Mouse (Mus musculus): ENCODE measurements around the gene Acbd6.
A peak's percentile ranks its signal among the peaks of the same experiment; 100 is the strongest.

Gene Acbd6

DNA sequence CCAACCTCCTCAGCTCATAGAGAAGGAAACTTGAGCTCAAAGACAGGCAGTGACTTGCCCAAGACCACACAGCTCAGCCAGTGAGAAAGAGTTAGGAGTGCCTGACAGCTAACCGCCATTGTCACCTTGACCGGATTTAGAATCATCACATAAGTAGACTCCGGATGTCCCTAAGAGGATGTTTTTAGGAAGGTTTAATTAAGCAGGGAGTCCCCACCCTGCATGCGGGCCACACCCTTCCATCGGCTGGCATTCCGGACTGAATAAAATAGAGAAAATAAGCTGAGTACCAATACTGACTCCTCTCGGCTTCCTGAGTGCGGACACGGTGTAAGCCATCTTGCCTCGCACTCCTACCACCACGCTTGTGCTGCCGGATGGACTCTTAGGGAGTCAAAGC is 159.4 kb downstream of the Acbd6 start:
- ATAC-seq (ENCODE audit: insufficient number of reproducible peaks, low FRiP score, low TSS enrichment) = no peak

DNA sequence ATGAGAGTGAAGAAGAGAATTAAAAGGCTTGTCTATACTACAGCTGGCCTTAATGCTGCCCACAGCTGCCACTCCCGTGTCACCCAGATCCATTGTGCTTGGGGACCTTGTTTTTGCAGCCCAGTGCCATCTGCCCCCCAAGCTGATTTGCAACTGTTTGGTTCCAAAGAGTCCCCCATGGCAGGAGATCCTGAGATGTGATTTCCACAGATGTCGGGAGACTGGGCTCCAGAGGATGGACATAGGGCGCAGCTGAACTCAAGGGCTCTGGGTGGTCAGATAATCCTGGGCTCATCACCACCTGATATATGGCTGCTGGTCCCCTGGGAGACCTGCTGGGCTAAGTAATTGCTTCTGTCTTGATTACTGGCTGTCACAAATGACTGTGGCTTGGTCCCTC is 160.9 kb downstream of the Acbd6 start:
- no peak for ATAC-seq (ENCODE audit: insufficient number of reproducible peaks, low FRiP score, low TSS enrichment)

DNA sequence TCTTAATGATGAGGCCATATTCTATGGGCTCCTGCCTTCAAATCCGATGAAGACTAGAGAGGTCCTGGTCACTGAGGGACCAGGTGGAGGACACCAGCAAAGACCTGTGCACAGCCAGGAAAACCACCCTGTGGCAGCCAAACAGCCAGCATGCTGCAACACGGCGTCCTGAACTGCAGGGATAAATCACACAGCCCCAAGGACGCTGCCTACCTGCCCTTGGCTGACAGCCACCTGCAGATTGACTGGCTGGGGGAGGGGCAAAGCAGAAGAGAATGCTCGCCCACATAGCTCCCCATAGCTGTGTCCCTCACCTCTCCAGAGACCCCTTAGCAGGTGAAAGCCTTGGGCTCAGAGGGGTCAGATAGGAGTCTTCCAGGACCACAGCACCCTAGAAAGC is 162.1 kb downstream of the Acbd6 start:
- ATAC-seq (ENCODE audit: insufficient number of reproducible peaks, low FRiP score, low TSS enrichment) = no peak

DNA sequence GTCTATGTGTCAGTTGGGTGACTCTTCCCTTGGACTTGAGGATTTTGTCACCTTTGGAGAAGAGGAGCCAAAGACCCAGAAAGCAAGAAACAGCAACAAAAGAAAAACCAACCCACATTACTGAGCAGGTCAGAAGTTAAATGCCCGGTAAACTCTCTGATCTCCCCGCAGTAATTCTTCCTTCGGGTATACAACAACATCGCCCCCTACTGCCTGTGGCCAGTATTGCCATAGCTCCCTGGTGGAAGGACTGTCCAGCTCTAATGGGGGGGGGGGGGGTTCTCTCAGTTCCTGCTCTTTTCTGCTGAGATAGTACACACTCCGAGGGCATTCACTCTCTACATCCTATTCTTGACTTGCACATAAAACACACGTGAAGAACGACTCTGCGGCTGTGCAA is 163.5 kb downstream of the Acbd6 start:
- ATAC-seq (ENCODE audit: insufficient number of reproducible peaks, low FRiP score, low TSS enrichment) = 0 out of 2 replicates have a peak, but pooled peaks have one; percentile 20

DNA sequence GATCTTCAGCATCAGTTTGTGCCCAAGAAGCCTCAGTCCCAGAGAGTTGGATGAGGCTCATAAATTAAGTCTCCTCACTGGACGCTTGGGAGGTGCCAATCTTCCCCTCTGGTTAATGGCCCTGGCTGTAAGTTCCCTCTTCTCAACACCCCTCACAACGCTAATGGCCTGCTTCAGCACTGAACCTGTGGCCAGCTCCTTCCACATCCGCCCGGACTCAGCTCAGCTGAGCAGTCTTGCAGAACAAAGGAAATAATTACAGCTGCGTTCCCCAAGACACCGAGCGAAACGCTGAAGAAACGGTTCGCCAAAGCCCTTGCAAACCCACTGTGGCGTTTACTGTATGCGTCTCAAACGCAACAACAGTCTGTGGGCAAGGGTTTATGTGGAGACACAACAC is 164.3 kb downstream of the Acbd6 start:
- ATAC-seq (ENCODE audit: insufficient number of reproducible peaks, low FRiP score, low TSS enrichment) = no peak

DNA sequence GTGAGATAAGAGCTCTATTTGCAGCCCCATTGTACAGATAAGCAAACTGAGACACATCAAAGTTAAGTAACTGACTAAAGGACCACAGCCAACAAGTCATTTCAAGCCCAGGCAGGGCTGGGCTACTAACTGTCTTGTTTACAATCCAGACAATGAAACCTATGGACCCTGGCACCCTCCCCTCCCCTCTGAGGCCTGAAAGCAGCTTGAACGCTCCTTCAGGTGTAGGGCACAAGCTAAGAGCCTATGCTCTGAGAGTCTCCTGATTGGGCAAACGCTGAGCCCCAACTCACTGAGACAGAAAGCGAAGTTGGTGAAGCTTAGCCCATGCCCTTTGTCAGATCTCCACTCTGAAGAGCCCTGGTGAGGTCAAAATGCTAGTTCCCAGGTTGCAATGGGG is 166.4 kb downstream of the Acbd6 start:
- ATAC-seq (ENCODE audit: insufficient number of reproducible peaks, low FRiP score, low TSS enrichment) = no peak

DNA sequence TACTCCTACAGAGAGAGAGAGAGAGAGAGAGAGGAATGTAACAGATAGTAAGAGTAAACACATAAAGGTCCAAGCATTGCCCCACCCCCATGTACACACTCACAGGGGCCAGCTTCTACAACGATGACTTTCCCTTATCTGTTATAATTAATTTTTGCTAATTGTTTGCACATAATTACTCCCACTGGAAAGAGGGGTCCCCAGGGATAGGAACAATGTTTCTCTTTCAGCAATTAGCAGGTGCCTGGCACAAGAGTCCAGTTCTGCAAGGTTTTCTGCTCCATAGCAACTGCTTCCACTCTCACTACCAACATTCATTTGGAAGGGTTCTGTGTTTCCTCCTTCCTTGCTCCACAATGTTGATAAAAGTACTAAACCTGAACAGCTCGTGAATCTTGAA is 168.0 kb downstream of the Acbd6 start:
- ATAC-seq (ENCODE audit: insufficient number of reproducible peaks, low FRiP score, low TSS enrichment) = no peak

DNA sequence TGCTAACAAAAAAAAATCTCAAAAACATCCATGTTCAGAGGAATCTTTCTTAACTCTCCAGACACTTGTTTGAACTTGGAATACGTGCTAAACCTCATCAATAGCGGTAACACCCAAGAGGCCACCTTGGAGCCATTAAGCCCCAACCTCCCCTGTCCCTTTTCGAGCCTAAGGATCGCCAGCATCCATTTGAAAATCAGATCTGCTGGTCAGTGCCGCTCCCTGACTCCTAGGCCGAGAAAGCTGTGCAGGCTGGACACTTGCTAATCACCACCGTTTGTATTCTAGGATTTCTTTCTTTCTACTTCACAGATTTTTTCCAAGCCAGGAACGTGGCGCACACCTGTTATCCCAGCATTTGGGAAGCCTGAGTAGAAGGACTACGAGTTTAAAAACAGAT is 169.9 kb downstream of the Acbd6 start:
- no peak for ATAC-seq (ENCODE audit: insufficient number of reproducible peaks, low FRiP score, low TSS enrichment)

DNA sequence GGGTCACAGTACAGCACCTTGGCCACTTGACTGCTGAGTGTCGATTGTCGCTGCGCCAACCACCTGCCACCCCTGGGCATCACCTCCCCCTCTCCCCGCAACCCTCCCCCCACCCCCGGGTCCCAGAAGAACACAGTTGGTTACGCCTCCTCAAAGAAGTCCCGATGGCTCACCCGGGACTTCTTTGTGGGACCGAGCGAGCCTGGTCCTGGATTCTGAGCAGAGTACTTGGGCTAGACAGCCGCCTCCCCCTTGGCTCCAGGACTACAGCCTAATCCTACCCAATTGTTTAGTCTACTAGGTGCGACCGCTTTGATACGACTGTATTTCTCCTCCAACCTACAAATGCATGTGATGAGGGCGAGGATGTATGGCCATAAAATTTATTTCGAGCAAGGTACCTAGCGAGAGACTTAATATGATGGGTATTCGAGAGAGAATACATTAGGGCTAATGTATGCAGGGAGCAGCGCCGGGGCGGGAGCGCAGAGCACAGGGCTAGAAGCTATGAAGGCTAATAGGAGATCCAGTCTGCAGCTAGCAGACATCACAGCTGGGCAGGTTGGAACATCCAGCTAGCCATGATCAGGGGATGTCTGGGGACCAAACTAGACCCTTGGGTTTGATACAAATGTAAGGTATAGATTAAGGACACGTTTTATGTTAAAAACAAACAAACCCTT is 171.3 kb downstream of the Acbd6 start:
- ATAC-seq (ENCODE audit: insufficient number of reproducible peaks, low FRiP score, low TSS enrichment) = no peak

DNA sequence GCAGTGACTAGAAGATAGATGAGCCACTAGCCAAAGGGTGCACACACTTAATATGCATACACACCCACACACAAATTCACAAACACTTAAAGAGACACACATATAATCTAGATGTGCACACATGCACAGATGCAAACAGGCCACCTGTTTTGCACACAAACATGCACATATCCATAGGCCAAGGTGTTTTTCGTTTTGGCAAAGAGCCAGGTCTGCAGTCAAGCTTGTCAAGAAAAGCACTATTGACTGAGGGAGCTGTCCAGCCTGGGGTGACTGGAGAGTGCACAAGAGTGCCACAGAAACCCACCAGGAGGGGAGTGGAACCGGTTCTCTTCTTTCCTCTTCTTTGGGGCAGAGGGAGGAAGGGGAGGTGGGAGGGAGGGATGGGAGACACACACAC is 173.2 kb downstream of the Acbd6 start:
- ATAC-seq (ENCODE audit: insufficient number of reproducible peaks, low FRiP score, low TSS enrichment) = no peak

DNA sequence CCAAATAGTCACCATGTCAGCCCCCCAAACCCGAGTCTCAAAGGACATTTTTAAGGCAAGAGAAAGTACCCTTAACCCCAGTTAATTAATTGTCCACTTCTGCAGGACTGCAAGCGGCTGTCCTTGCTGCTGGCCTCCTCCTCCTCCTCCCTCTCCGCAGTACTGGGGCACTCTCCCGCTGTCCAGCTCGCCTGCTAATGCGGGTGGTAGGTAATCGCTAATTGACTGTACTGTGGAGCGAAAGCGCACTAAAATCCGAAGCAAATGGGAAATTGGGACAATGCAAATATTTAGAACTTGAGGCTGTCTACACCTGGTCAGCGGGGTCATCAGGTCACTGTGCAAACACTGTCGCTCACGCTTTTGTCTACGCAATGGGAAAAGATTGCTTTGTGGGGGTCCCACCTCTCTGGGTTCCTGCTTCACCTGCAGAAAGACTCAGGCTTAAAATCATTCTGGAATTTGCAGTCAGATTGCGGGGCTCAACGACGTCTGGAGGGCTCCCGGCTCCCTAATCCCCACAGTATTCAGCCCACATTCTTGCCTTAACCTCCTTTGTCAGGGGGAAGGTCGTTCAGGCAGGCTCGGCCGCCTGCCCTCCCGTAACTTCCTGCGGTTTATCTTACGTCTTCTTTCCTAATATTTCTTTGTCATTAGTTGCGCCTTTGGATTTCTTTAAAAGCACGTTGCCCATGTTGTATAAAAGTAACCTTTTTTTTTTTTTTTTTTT is 178.3 kb downstream of the Acbd6 start:
- ATAC-seq (ENCODE audit: insufficient number of reproducible peaks, low FRiP score, low TSS enrichment) = no peak

DNA sequence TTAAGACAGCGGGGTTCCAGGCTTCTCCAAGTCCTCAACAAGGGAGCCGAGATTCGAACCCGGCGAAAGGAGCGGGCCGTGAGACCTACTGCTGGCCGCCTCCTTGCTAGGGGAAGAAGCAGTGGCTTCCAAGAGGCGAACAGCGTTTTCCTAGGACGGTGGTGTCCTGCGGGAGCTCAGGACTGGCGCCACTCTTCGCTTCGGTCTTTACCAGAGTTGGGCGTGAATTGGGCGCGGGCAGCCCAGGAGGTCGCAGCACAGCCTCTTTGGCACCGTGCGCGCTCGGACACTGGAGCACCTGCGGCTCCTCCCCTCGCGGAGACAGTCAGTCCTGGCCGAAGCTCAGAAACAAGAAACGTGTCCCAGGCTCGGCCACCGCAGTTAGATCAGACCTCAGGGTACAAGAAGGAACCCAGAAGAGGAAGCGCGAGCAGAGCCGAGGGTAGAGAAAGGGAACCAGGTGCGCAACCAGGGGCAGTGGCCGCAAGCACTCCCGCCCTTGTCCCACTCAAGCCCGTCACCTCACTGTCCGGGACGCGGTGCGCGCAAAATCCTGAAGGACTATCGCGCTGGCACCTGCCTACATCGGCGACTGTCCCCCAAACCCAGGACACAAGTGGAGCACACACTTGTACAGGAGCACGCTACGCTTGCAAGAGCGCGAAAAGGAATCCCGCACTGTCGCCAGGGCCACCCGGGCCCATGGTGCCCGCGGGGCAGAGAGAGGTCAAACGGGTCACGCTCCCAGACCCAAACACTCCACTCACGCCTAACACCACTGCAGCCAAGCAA is 179.3 kb downstream of the Acbd6 start:
- no peak for ATAC-seq (ENCODE audit: insufficient number of reproducible peaks, low FRiP score, low TSS enrichment)

DNA sequence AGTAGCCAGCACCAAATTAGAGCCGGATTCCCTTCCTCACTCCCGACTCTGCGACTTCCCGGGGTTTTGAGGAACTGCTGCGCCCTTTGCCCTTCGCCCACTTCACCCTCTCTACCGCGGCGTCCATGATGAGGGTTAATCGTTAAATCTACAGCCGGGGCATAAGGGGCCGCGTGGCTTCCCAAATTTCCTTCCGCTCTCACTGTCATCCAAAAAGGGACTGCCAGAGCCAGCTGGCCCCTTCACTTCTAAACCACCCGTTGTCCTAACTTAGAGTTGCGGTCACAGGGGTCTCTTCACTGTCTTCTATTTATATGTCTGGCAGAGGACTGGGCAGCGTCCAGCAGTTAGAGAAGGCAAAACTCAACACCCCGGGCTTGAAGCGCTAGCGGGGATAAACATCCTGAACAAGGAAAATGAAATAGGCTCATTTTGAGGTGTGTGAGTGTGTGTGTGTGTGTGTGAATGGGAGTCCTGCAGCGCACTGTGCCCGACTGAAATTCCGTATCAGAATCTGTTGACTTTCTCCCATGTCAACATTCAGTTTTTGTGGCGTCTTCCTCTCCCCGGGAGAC is 180.0 kb downstream of the Acbd6 start:
- ATAC-seq (ENCODE audit: insufficient number of reproducible peaks, low FRiP score, low TSS enrichment) = no peak
